Mouse (Mus musculus): ENCODE results near the gene Fam171a2.

DNA sequence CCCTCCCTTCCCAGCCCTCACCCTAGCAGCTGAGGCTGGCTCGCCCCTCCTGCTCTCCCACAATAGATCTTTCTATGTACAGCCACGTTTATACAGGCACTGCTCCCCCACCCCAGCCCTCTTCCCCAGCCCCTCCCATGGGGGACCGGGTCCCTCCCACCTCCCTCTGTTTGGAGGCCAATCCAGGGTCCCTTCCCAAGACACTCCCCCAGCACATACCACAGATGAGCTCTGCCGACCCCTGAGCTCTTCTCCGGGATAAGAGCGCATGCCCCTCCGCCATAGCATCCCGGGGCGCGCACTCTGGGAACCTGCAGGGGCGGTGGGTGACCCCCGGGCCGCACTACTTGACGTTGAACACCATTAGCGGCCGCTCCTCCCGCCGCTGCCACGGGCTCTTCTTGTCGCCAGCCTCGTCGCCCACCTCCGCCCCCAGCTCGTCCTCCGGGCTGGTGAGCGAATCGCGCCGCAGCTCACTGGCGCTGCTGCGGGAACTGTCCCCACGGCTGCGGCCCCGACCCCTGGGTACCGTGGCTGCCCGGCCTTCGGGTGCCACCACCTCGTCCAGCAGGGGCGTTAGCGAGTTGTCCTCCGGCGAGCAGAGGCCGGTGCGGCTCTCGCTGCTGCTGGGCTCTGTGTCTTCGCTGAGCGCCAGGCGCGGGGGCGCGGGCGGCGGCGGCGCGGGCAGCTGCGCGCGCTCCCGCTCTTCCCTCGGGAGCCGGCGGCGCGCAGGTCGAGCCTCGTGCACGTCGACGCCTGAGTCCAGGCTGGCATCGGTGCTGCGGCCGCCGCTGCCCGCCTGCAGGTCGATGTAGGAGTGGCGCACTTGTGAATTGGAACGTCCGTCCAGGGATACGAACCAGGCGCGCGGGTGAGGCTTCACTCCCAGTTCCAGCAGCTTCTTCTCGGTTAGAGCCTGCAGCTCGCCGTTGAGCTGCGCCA, 10.1 kb downstream of the Fam171a2 start:
- TF ChIP-seq POLR2A (IDR thresholded peaks at IDR 0.05; ENCODE audit: low read depth, low read length) (no peak), CTCF (IDR thresholded peaks at IDR 0.05; ENCODE audit: extremely low read depth, insufficient read length, insufficient replicate concordance, low read depth, low read length) (no peak)

Measured in small intestine, adult 2 months (tissue).